Mouse (Mus musculus): Measurements from ENCODE around the gene 4930467E23Rik.
"Not testable (repeated sequence)": the region's sequence is repeated elsewhere in the genome, so short reads cannot be mapped to it uniquely, and the experiment has no call there.

Gene 4930467E23Rik

DNA sequence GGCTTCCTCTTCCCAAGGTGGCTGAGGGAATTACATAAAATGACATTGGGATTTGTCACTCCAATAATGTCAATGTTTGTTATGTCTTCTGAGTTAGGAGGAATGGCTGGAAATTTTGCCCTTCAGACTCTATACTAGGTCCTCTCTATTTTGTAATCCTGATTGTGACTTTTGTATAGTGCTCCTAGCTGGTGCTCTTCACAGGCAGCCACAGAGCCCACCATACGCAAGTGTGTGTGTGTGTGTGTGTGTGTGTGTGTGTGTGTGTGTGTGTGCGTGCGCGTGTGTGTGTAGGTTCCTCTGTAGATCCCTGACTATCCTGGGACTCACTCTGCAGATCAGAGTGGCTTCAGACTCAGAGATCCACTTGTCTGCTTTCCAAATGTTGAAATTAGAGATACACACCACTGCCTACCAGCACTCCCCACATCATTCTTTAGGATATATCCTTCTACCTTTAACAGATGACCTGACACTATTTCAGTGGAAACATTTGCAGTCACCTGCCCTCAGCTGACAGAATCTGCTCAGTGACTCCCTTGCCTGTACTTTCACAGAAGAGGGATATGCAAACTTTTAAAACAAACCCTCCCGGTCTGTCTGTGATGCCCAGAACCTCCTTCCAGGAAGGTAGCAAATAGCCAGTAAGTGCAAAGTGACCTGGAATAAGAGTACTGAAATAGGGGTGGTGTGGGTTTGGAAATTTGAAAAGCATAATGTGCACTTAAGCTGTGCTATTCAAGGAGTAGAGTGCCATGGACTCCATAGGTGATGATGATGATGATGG lies 52.1 kb downstream of the 4930467E23Rik start:
- CTCF ChIA-PET: not testable (repeated sequence)

- CTCF ChIA-PET: not testable (repeated sequence)
Measured at GRCm38 (mm10) chr8:19782736-19783135, 53.4 kb downstream of the 4930467E23Rik start.

GRCm38 (mm10) chr8:19783860-19784259 lies 54.5 kb downstream of the 4930467E23Rik start:
- CTCF ChIA-PET: not testable (repeated sequence)

- CTCF ChIA-PET: not testable (repeated sequence)
Measured at GRCm38 (mm10) chr8:19784554-19785364, 55.4 kb downstream of the 4930467E23Rik start.

DNA sequence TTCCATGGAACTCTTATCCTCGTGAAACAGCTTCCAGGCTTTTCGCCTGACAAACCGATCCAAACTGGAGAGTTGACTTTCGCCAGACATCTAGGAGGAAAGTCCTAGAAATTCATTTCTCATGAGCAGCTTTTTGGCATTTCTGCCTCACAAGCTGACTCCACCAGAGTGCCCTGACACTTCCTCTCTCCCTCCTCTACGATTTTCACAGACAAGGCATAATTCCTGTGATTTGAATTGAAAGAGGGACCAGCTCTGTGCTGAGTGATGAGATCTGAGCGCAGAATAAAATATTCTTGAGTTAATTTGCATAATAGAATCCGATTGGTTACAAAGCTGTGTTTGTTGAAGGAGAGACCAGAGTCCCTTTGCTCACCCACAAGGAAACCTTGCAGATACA lies 63.3 kb downstream of the 4930467E23Rik start:
- CTCF ChIA-PET: not testable (repeated sequence)
